Mouse (Mus musculus) MN1 (cell line): ENCODE data around the gene Spef2.
"Not testable (repeated sequence)": the region's sequence is repeated elsewhere in the genome, so short reads cannot be mapped to it uniquely, and the experiment has no call there.

Experiments
- DNase-seq: peaks from one replicate; pipeline ENCODE4 v3.0.0-alpha.2; 2016; ENCODE audit warnings: low spot score

Gene Spef2

DNA sequence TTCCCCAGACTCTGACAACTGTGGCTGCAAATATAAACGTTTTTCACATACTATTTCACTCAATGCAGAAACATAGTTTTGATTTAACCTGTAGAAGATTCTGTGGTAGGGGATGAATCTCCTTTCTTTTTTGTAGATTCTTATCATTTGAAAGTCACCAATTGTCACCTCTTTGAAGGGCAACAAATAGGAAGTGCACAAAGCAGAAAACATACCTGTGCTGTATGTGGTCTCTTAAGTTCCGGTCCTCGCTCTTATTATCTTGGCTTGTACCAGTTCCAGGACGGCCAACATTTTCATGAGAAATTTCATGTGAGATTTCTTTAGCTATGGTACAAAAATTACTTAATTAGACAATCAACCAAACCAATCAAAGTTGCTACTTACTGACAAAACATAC is 80.1 kb downstream of the Spef2 start:
- no peak for DNase-seq

- DNase-seq, result not testable (repeated sequence)
Observed at GRCm38 (mm10) chr15:9664948-9665347, 83.7 kb downstream of the Spef2 start.

DNA sequence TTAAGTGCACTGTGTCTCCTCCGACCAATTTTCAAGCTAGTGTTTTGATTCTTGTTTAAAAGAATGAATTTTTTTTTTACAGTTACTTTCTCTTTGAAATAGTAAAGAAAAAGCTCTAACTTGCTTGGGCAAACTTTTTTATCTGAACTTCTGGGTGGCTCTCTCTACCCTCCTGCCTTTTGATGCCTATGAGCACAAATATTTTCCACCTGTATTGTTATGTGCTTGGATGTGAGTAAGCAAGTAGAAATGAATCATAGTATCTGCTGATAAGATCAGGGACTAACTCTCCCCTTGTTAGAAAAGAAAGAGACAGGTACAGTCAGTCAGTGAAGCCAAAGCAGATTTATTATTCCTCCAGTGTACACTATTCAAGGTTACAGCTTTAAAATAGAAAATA is 87.5 kb downstream of the Spef2 start:
- no peak for DNase-seq

GRCm38 (mm10) chr15:9634471-9634870 is 114.2 kb downstream of the Spef2 start:
- DNase-seq, result no peak

DNA sequence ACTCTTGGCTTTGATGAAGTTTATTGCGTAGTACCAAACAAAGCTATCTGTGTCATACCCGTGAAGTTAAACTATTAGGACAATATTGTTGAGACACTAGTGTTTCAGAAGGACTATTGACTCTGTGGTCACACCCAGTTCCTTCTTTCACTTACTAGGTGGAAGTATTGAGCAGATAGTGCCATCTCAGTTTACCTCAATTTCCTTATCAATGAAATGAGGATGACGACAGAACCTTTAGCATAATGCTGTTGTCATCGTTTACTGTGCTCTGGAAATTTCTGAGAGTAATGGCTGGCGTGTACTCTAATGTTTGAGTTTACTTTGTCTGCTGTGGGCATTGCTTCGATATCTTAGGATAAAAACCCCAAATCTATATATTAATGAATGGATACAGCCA is 117.0 kb downstream of the Spef2 start:
- DNase-seq, result no peak

GRCm38 (mm10) chr15:9629660-9630059 is 119.0 kb downstream of the Spef2 start:
- DNase-seq, result no peak

- no peak for DNase-seq
Observed at GRCm38 (mm10) chr15:9624619-9625018, 124.0 kb downstream of the Spef2 start.

- DNase-seq, result no peak
Observed at GRCm38 (mm10) chr15:9608177-9608576, 140.5 kb downstream of the Spef2 start.

DNA sequence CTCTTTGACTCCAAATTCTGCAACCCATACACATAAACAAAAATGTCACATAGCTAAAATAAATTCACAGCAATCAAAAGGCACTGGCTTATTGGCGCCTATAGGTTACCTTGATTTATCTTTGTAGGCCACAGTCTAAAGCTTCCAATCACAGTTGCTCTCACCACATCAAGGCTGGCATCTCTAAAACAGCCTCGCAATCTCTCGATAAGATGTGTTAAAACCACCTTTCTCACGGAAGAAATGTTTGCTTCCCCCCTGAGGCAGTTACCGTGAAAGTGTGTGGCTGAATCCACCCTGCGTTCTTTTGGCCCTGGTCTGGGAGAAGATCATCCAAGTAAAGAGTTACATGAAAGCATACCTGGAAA is 148.6 kb downstream of the Spef2 start:
- no peak for DNase-seq

DNA sequence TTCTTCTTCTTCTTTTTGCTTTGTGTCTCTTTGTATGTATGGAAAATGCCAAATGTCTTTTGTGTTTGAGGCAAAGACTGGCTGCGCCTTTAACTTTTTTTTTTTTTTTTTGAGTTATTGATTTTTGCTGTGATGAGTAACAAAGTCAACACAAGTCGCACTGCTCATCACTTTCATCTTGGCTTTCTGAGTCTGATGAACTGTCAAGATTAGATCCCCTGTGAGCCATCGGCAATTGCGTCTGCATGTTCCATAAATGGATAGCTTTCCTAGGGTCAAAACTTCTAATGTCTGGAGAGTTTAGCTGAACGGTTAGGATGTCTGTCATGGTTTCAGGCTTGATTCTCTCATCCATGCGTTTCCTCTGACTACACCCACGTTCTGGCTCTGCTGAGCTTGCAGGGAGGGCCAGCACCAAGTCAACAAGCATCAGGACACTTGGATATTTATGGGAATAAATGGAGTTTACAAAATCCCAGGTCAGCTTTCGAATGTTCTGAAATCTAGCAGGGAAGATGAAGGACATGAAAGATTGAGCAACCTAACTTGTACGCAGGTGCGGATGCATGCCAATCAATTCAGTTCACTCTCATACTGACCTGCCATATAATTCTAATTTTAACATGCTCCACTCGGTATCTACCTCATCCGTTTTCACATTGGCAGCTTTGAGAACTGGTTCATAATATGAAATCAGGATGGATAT is 149.1 kb downstream of the Spef2 start:
- no peak for DNase-seq

DNA sequence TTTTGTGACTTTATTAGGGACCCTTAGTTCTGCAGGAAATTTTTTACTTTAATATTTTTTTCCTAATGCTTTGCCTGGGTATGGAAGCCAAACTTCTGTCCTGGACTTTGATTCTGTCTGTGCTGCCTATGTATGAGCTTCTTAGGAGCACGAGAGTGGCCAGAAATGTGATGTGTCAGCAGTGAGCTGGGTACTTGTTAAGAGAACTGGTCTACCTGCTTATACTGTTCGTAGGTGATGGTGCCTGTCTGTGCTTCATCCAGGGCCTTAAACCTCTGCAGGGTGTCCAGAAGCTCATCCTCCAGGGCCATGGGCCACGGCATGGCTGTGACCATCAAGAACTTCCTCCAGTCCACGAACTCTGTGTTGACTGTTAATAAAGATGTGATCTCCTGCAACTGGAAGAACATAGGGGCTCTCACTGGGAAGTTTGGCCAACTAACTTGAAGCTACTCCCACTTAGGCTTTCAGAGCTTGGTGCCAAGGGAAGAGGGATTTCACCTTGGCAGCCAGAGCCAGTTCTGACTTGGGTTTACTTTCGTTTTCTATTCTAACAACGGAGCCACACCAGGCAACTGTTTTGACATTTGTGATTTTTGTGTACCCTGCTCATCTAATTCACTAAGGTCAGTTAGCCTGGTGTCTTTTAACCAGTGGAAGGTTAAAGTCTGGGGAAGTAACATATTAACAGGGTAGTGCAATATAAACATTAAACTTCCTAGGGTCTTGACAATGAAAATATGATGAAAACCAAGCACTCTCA is 152.2 kb downstream of the Spef2 start:
- no peak for DNase-seq

GRCm38 (mm10) chr15:9589939-9590338 is 158.7 kb downstream of the Spef2 start:
- DNase-seq, result no peak

- no peak for DNase-seq
Observed at GRCm38 (mm10) chr15:9580470-9581280, 168.0 kb downstream of the Spef2 start.

GRCm38 (mm10) chr15:9577303-9577702 is 171.4 kb downstream of the Spef2 start:
- DNase-seq, result no peak

DNA sequence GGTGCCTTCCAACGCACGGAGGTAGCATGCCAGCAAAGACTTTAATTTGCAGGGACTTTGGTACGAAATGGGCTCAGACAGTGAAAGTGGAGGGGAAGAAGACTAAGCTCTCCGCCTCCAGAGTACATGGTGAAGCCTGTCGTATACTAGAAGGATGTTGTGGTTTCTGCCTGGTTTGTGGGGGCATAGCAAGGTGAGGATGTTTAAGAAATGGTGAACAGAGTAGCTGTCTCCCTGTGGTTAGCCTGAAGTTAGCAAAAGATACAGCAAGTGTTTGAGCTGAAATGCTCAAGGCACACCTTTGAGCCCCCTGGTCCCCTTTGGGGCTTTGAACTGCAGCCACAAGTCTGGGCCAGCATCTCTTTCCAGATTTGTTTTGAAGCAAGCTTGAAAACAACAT is 173.9 kb downstream of the Spef2 start:
- DNase-seq, result no peak

- no peak for DNase-seq
Observed at GRCm38 (mm10) chr15:9573361-9573760, 175.3 kb downstream of the Spef2 start.

- DNase-seq, result no peak
Observed at GRCm38 (mm10) chr15:9572664-9573063, 176.0 kb downstream of the Spef2 start.

GRCm38 (mm10) chr15:9571896-9572295 is 176.8 kb downstream of the Spef2 start:
- DNase-seq, result no peak

DNA sequence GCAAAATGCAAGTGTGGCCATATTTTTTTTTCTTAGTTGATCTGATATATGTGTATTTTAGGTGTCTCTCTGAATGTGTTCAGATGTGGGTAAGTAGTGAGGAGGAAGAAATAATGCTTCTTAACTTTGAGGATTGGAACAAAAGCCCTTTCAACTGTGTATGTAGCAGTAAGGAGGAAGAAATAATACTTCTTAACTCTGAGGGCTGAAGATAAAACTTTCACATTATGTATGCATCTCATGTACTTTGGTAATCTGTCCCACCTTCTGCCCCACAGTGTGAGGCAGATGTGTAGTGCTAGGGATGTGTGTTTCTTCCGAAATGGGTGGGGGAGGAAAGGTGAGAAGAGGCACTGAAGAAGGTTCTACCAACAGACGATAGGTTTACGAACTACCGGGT is 181.4 kb downstream of the Spef2 start:
- no peak for DNase-seq

DNA sequence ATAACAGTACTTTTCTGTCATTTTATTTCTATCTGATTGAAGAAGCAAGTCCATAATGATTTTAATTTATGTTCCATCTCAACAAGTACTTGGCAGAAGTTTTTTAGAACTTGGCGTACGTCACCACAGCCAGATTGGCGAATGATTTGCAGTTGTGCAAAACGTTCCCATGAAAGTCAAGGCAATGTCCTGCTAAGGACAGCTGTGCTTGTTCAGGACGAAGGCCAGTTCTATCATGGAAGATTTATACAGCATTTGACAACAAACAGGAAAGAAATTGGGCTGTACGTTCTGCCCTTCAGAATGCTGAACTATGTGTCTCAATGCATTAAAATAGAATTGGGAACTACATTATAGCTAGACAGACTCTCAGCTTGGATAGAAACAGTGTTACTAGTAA is 183.3 kb downstream of the Spef2 start:
- DNase-seq, result no peak

DNA sequence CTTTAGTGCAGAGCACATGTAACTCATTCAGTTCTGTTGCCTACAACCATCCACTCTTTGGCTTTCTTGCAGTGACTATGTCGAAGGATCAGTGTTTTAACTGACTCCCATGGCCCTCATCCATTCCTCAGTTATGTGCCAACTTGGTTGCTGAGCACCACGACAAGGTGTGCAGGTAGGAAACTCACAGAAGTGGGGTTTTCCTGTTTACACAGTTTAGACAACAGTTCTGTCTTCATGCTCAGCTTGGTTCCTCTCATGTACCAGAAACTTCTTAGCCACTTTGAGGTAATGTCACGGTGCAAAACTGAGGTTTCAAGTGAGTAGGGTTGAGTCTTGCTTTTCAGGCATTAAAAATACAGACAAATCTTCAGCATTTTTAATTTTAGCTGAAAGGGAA is 184.5 kb downstream of the Spef2 start:
- DNase-seq, result no peak

- not testable (repeated sequence) for DNase-seq
Observed at GRCm38 (mm10) chr15:9557264-9557663, 191.4 kb downstream of the Spef2 start.

DNA sequence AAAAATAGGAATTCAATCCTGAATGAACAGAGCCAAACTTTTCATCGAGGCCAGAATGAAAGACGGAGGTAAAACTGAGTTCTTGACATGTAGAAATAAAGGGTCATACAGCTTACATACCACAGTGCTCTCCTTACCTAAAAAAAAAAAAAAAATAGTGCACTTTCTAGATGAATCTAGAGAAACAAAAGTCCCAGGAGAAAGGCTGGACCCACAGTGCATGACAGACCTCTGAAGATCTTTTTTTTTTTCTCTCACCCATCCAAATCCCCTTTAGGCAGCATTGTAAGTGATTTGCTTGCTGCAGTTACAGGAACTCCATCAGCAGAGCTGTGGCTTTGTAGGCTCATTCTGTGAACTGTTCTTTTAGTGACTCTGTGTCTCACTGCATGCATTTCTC is 199.7 kb downstream of the Spef2 start:
- DNase-seq, result no peak
